Mouse (Mus musculus) liver, adult 2 months (tissue): ENCODE results near the gene Calr3. TPM values are rescaled to one million over a fixed set of nuclear protein-coding genes. Genes with fewer than 3 reads are reported as not detected.

ENCODE experiments used
- DNase-seq: peaks from one replicate; pipeline ENCODE4 v3.0.0-alpha.2; 2011; ENCODE audit warnings: low read depth, low spot score; ENCODE audit errors: extremely low read depth
- H3K27ac ChIP-seq: fragments of 200-500 bp; replicated peaks from 2 replicates; pipeline ENCODE4 v1.5.1; 2012; ENCODE audit warnings: low read depth, mild to moderate bottlenecking, control low read depth, inconsistent platforms, low read length; ENCODE audit not compliant: insufficient read depth
- H3K27me3 ChIP-seq: fragments of 200-500 bp; 2 replicates; pipeline ENCODE4 v1.6.1; 2012; ENCODE audit warnings: mild to moderate bottlenecking, moderate library complexity, low read length, inconsistent platforms; ENCODE audit not compliant: control insufficient read depth, insufficient read depth
- H3K36me3 ChIP-seq: fragments of 200-500 bp; 2 replicates; pipeline ENCODE4 v1.6.1; 2012; ENCODE audit warnings: low read length, inconsistent platforms; ENCODE audit not compliant: control insufficient read depth, insufficient read depth
- H3K4me1 ChIP-seq: fragments of 200-500 bp; 2 replicates; pipeline ENCODE4 v1.6.1; 2011; ENCODE audit warnings: low read length; ENCODE audit not compliant: control insufficient read depth, insufficient read depth
- H3K4me3 ChIP-seq: fragments of 200-500 bp; 2 replicates; pipeline ENCODE4 v1.5.1; 2011; ENCODE audit warnings: low read depth, mild to moderate bottlenecking, control low read depth, low read length, moderate library complexity; ENCODE audit not compliant: insufficient read depth
- H3K79me2 ChIP-seq: fragments of 200-500 bp; 2 replicates; pipeline ENCODE4 v1.6.1; 2012; ENCODE audit warnings: inconsistent platforms, mild to moderate bottlenecking, low read length, moderate library complexity; ENCODE audit not compliant: control insufficient read depth, insufficient read depth
- H3K9ac ChIP-seq: fragments of 200-500 bp; 2 replicates; pipeline ENCODE4 v1.6.1; 2012; ENCODE audit warnings: low read depth, mild to moderate bottlenecking, control low read depth, inconsistent platforms, low read length
- CTCF ChIP-seq: fragments of 200-500 bp; IDR thresholded peaks from 2 replicates; pipeline ENCODE4 v1.5.1; 2011; ENCODE audit warnings: low read depth, low read length, control low read depth
- POLR2A ChIP-seq: fragments of 200-500 bp; IDR thresholded peaks from 2 replicates; pipeline ENCODE4 v1.6.1; 2011; ENCODE audit warnings: low read length, control low read depth; ENCODE audit not compliant: insufficient read depth; ENCODE audit errors: extremely low read depth
- WGBS: fragments of 180-500 bp; shearing (Covaris S2); methylation state at CpG from one replicate; pipeline ENCODE4 v1.1.7; 2018; 5-methylcytosine and 5-hydroxymethylcytosine counted together
- polyA plus RNA-seq: library from polyadenylated mRNA; depleted of rRNA; stranded (reverse); fragments of >200 nt; gene quantifications from 2 replicates; pipeline ENCODE4 v1.2.3, GENCODE M21; 2012
- total RNA-seq: library from RNA; depleted of rRNA; stranded (reverse); fragments of >200 nt; gene quantifications from 2 replicates; pipeline ENCODE4 v1.2.3, GENCODE M21; 2014

Calr3 gene
- total and polyA plus RNA-seq, 2 experiments, result 0.54 to 3.1 TPM

DNA sequence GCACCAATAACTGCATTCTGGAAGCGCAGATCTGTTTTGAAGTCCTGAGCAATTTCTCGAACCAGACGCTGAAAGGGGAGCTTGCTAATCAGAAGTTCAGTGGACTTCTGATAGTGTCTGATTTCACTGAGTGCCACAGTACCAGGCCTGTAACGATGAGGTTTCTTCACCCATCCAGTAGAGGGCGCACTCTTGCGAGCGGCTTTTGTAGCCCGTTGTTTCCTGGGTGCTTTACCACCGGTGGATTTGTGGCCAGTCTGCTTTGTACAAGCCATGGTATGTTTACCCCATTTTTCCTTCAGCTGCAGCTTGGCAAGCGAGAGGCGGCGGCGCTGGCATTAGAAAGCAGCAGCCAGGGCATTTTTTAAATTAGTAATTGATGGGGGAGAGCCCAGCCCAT is 14.0 kb downstream of the Calr3 start:
- no peaks in the 10 kb centered on the region for H3K36me3 ChIP-seq
- 45% methylated on average over 13 of the region's 13 CpGs for WGBS
- TF ChIP-seq CTCF (peak; percentile 76), POLR2A (no peak)
- H3K79me2 ChIP-seq, result no peaks in the 10 kb centered on the region
- no peak overlapping the region for H3K9ac ChIP-seq
- H3K4me1 ChIP-seq, result no peaks in the 10 kb centered on the region
- H3K27ac ChIP-seq, result no peak overlapping the region
- H3K27me3 ChIP-seq, result no peaks in the 10 kb centered on the region
- H3K4me3 ChIP-seq, result no peak overlapping the region
- peak; percentile 29 for DNase-seq

- TF ChIP-seq POLR2A, result no peak
- TF ChIP-seq CTCF, result peak; percentile 23; the same call in 1 of the 2 replicates
- Histone ChIP-seq H3K4me3 (no peak overlapping the region), H3K79me2 (peaks cover 18% of the 10 kb centered on the region; the same call in 1 of the 2 replicates), H3K9ac (no peak overlapping the region), H3K27me3 (no peaks in the 10 kb centered on the region), H3K4me1 (peaks cover 16% of the 10 kb centered on the region), H3K27ac (no peak overlapping the region), H3K36me3 (no peaks in the 10 kb centered on the region)
- 27% methylated on average over 1 of the region's 1 CpGs for WGBS
- DNase-seq, result peak; percentile 48
Measured at GRCm38 (mm10) chr8:72422926-72423325, 20.7 kb downstream of the Calr3 start.

DNA sequence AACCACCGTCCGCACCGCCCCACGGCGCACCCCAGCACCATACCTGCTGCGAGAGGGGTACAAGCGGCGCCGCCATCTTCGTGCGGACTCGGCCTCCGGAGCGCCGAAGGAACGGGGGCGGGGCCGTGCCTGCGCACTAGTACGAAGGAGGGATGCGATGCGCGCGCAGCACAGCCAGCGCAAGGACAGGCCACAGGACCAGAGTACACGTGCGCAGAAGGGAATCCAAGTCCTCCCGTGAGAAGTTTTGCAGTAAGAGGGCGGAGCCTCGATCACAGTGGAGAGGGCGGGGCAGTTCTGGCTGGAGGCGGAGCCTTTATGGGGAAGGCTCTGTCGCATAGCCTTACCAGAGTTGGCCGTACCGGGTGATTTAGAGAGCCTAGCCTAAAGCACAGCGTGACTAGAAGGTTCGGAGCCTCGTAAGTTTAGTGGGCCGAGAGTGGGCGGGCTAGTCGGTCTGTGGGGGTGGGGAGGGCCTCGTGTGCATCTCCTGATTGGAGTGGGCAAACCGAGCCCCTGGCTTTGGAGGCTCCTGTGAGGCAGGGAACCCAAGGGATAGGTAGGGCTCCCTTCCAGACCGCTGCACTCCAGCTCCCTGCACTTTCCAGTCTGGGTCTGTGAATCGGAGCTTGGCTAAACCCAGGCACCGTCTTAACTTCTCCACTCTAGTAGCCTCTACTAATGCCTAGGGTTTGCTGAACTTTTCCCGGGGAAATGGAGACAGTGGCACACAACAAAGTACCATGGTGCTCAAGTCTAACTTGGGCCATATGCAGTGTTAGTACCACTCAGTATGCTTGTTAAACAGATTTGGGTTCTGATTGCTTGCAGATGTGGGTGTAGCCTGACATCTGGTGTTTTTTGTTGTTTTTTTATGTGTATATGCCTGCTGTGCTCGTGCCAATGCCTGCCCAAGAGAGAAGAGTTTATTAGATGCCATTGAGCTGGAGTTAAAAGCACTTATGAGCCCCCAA is 22.0 kb downstream of the Calr3 start, which contains the start of gene Eps15l1:
TSS of gene Eps15l1 (minus strand) at position 99 of the 974 bp plus-strand sequence.
- H3K36me3 ChIP-seq, result no peaks in the 10 kb centered on the region
- TF ChIP-seq POLR2A, result peak; percentile 63; the same call in 1 of the 2 replicates
- TF ChIP-seq CTCF, result no peak
- peaks cover 25% of the 10 kb centered on the region for H3K79me2 ChIP-seq
- no peaks in the 10 kb centered on the region for H3K27me3 ChIP-seq
- H3K27ac ChIP-seq, result peak within 1 kb of the TSS; percentile 30
- H3K4me1 ChIP-seq, result peaks cover 29% of the 10 kb centered on the region
- WGBS, result 2% methylated on average over 48 of the region's 48 CpGs
- peak within 1 kb of the TSS; percentile 84 for H3K9ac ChIP-seq
- H3K4me3 ChIP-seq, result peak within 1 kb of the TSS; percentile 69
- DNase-seq, result peak; percentile 96

- Histone ChIP-seq H3K9ac (peak overlapping the region; percentile 84), H3K36me3 (no peaks in the 10 kb centered on the region), H3K4me1 (peaks cover 34% of the 10 kb centered on the region), H3K27ac (peak overlapping the region; percentile 28), H3K27me3 (no peaks in the 10 kb centered on the region), H3K4me3 (peak overlapping the region; percentile 68), H3K79me2 (peaks cover 34% of the 10 kb centered on the region)
- 2% methylated on average over 67 of the region's 73 CpGs for WGBS
- TF ChIP-seq CTCF (no peak), POLR2A (no peak)
- DNase-seq, result peak; percentile 15
Measured at GRCm38 (mm10) chr8:72420571-72421361, 22.9 kb downstream of the Calr3 start.

- H3K27me3 ChIP-seq, result no peaks in the 10 kb centered on the region
- peaks cover 40% of the 10 kb centered on the region for H3K4me1 ChIP-seq
- H3K79me2 ChIP-seq, result peaks cover 55% of the 10 kb centered on the region
- H3K9ac ChIP-seq, result no peak overlapping the region
- H3K36me3 ChIP-seq, result no peaks in the 10 kb centered on the region
- H3K27ac ChIP-seq, result no peak overlapping the region
- 82% methylated on average over 4 of the region's 4 CpGs for WGBS
- no peak overlapping the region for H3K4me3 ChIP-seq
- no peak for DNase-seq
- TF ChIP-seq CTCF (no peak), POLR2A (no peak)
Measured at GRCm38 (mm10) chr8:72418073-72418472, 25.6 kb downstream of the Calr3 start.
